Mouse (Mus musculus) hindbrain, embryonic 15.5 days (tissue): ENCODE data around the gene Tspan17. TPM values are rescaled to one million over a fixed set of nuclear protein-coding genes. Genes with fewer than 3 reads are reported as not detected.

Source experiments
- ATAC-seq: fragments of 200-750 bp; cut with Nextera tagmentation; 2 replicates; pipeline ENCODE4 v1.8.0; 2017; ENCODE audit warnings: low read depth, moderate number of reproducible peaks, moderate TSS enrichment; ENCODE audit not compliant: low FRiP score
- H3K27ac ChIP-seq: fragments of 300-500 bp; sonication (generic); replicated peaks from 2 replicates; pipeline ENCODE4 v1.5.1; 2015; ENCODE audit warnings: mild to moderate bottlenecking, inconsistent platforms
- H3K27me3 ChIP-seq: fragments of 300-500 bp; sonication (generic); 2 replicates; pipeline ENCODE4 v1.6.1; 2015; ENCODE audit warnings: control low read depth, inconsistent platforms
- H3K36me3 ChIP-seq: fragments of 300-500 bp; sonication (generic); 2 replicates; pipeline ENCODE4 v1.6.1; 2015; ENCODE audit warnings: control low read depth, inconsistent platforms
- H3K4me1 ChIP-seq: fragments of 300-500 bp; sonication (generic); replicated peaks from 2 replicates; pipeline ENCODE4 v1.6.1; 2015; ENCODE audit warnings: control low read depth, inconsistent platforms
- H3K4me2 ChIP-seq: fragments of 300-500 bp; sonication (generic); 2 replicates; pipeline ENCODE4 v1.6.1; 2015; ENCODE audit warnings: moderate library complexity, mild to moderate bottlenecking, inconsistent platforms
- H3K4me3 ChIP-seq: fragments of 300-500 bp; sonication (generic); 2 replicates; pipeline ENCODE4 v1.5.1; 2015; ENCODE audit warnings: mild to moderate bottlenecking, inconsistent platforms
- H3K9ac ChIP-seq: fragments of 300-500 bp; sonication (generic); 2 replicates; pipeline ENCODE4 v1.6.1; 2015; ENCODE audit warnings: inconsistent platforms
- H3K9me3 ChIP-seq: fragments of 300-500 bp; sonication (generic); 2 replicates; pipeline ENCODE4 v1.6.1; 2016; ENCODE audit warnings: control low read depth, inconsistent platforms
- WGBS: fragments of 180-500 bp; shearing (Covaris S2); methylation state at CpG from one replicate; pipeline ENCODE4 v1.1.7; 2015; 5-methylcytosine and 5-hydroxymethylcytosine counted together
- polyA plus RNA-seq: library from polyadenylated mRNA; unstranded; fragments of >200 nt; fragmentation: Nextera tagmentation; extraction: Ambion mirVana; gene quantifications from 2 replicates; pipeline ENCODE4 v1.2.1, GENCODE M21; 2015

The Tspan17 gene
- polyA plus RNA-seq, 1 experiment from 2014 or later, result 98.3 TPM

- Histone ChIP-seq H3K4me3 (no peak overlapping the region), H3K27ac (no peak overlapping the region), H3K4me1 (0 out of 2 replicates have a peak, but pooled peaks cover 2% of the 10 kb centered on the region), H3K36me3 (no peaks in the 10 kb centered on the region), H3K9me3 (no peaks in the 10 kb centered on the region), H3K9ac (no peak overlapping the region), H3K4me2 (no peak overlapping the region), H3K27me3 (no peaks in the 10 kb centered on the region)
- 84% methylated on average over 16 of the region's 16 CpGs for WGBS
- ATAC-seq, result no peak
Observed at GRCm38 (mm10) chr13:54797861-54798643, 8.9 kb downstream of the Tspan17 start.

DNA sequence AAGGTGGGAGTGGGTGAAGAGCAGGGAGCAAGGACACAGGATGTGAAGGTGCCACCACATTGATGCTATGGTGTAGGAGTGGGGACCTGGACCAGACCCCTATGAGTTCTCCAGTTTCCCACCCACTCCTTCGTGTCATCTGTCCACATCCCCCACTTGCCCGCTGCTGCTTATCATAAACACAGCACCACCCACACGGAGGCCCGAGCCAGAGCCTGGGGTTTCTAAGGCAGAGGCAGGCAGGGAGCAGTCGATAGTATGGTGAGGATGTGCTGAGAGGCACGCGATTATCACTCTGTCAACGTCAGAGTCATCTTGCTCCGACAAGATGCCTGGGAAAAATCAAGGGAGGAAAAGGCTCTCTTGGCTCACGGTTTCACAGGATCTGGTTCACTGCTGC, 9.6 kb downstream of the Tspan17 start:
- WGBS, result 81% methylated on average over 10 of the region's 10 CpGs
- H3K36me3 ChIP-seq, result no peaks in the 10 kb centered on the region
- no peak overlapping the region for H3K4me3 ChIP-seq
- no peak overlapping the region for H3K4me2 ChIP-seq
- H3K4me1 ChIP-seq, result 0 out of 2 replicates have a peak, but pooled peaks cover 2% of the 10 kb centered on the region
- no peak overlapping the region for H3K9ac ChIP-seq
- no peak overlapping the region for H3K27ac ChIP-seq
- H3K27me3 ChIP-seq, result no peaks in the 10 kb centered on the region
- no peak for ATAC-seq
- no peaks in the 10 kb centered on the region for H3K9me3 ChIP-seq

GRCm38 (mm10) chr13:54799701-54800100, 10.5 kb downstream of the Tspan17 start:
- no peaks in the 10 kb centered on the region for H3K27me3 ChIP-seq
- peak overlapping the region; percentile 38 for H3K4me2 ChIP-seq
- H3K36me3 ChIP-seq, result no peaks in the 10 kb centered on the region
- H3K9me3 ChIP-seq, result no peaks in the 10 kb centered on the region
- 16% methylated on average over 9 of the region's 9 CpGs for WGBS
- no peak overlapping the region for H3K27ac ChIP-seq
- no peak overlapping the region for H3K4me3 ChIP-seq
- no peak; the same call in 1 of the 2 replicates for ATAC-seq
- no peak overlapping the region for H3K9ac ChIP-seq
- 0 out of 2 replicates have a peak, but pooled peaks cover 2% of the 10 kb centered on the region for H3K4me1 ChIP-seq

DNA sequence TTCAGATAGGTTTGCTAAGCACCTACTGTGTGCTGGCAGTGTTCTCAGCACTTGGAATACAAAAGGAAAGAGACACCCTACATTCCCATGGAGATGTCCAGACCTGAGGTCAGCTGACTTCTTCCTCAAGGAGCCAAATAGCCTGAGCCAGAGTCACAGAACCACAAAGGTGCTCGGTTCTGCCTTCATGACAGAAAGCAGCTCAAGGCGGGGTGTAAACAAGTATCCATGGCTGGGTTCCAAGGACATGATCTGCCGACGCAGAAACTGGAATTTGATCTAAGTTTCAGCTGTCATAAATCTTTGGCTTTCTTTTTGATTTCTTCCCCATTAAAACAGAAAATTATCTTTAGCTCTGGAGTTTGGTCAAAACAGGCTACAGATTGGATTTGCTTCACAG, 11.0 kb downstream of the Tspan17 start:
- 76% methylated on average over 4 of the region's 4 CpGs for WGBS
- H3K27me3 ChIP-seq, result no peaks in the 10 kb centered on the region
- no peak overlapping the region for H3K9ac ChIP-seq
- no peak for ATAC-seq
- H3K36me3 ChIP-seq, result no peaks in the 10 kb centered on the region
- no peak overlapping the region for H3K4me2 ChIP-seq
- H3K27ac ChIP-seq, result no peak overlapping the region
- H3K9me3 ChIP-seq, result no peaks in the 10 kb centered on the region
- H3K4me3 ChIP-seq, result no peak overlapping the region
- H3K4me1 ChIP-seq, result 0 out of 2 replicates have a peak, but pooled peaks cover 2% of the 10 kb centered on the region

DNA sequence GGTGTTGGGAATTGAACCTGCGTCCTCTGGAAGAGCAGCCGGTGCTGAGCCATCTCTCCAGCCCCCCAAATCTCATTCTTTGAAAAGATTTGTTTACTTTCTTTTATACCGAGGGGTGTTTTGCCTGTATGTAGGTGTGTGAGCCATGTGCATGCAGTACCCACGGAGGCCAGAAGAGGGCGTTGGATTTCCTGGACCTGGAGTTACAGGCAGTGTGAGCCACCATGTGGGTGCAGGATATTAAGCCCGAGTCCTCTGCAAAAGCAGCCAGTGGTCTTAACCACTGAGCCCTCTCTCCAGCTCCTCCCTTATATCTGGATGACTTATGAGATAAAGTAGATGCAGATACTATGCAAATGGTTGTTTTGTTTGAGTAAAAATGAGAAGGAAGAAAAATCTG, 13.8 kb downstream of the Tspan17 start:
- Histone ChIP-seq H3K9me3 (no peaks in the 10 kb centered on the region), H3K4me1 (peaks cover 10% of the 10 kb centered on the region; the same call in 1 of the 2 replicates), H3K27me3 (no peaks in the 10 kb centered on the region), H3K9ac (no peak overlapping the region), H3K36me3 (no peaks in the 10 kb centered on the region), H3K27ac (no peak overlapping the region), H3K4me2 (no peak overlapping the region), H3K4me3 (no peak overlapping the region)
- 88% methylated on average over 6 of the region's 6 CpGs for WGBS
- ATAC-seq, result no peak

DNA sequence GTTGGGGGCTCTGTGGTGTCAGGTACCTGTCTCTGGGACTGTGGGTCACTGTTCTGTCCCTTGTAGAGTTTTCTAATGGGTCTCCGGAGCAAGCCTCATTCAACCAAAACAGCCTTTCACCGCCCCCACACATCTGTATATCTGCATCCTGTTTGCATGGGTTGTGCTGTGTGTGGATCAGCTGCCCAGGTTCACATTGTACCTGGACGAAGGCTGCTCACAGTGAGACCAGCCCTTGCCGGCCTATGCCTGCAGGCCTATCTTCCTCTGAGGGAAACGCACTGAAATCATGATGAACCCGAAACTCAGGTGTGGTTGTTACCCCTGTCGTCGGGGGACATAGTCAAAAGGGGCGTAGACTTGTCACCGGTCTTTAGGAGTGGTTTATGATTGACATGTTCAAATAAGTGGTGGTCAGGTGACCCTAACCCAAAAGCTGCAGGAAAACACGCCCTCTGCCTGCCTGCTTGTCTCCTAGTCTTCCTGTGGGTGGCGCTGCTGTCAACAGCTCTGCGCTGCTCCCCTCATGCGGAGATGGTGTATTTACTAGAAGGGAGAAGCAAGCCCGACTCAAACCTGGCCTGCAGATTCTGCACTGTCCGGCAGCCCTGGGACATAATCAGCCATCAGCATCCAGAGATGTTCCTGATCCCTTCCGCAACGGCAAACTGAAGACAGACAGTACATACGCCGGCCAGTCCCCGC, 16.1 kb downstream of the Tspan17 start:
- H3K4me2 ChIP-seq, result no peak overlapping the region
- ATAC-seq, result peak; percentile 47; the same call in 1 of the 2 replicates
- no peak overlapping the region for H3K4me3 ChIP-seq
- H3K9me3 ChIP-seq, result no peaks in the 10 kb centered on the region
- H3K27ac ChIP-seq, result no peak overlapping the region
- no peaks in the 10 kb centered on the region for H3K27me3 ChIP-seq
- H3K4me1 ChIP-seq, result peaks cover 8% of the 10 kb centered on the region; the same call in 1 of the 2 replicates
- H3K36me3 ChIP-seq, result no peaks in the 10 kb centered on the region
- no peak overlapping the region for H3K9ac ChIP-seq
- WGBS, result 39% methylated on average over 21 of the region's 21 CpGs

DNA sequence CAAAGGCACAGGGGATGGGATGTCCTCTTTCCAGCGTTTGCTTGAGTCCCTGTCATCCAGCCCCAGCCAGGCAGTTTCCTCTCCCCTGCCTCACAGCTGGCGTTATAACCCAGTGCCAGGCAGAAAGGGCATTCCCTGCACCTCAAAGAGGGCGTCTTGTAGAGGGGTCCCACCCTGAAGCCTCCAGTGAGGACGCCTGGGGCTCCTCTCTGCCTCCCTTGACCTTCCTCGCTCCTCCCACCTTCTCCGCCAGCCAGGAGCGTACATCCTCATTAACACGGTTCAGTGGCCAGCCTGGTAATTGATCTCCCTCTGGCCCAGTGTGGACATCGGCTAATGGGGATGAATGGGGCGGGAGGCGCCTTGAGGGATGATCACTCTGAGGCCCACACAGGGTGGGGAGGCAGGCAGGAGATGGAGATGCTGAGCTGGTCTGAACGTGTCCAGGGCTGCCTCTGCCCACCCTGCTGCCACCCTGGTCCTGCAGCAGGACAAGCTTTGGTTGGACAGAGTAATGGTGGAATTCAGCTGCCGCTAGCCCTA, 17.3 kb downstream of the Tspan17 start:
- whole genome bisulfite sequencing, result 14% methylated on average over 13 of the region's 13 CpGs
- ATAC-seq, result peak; percentile 54; the same call in 1 of the 2 replicates
- no peak overlapping the region for H3K9ac ChIP-seq
- no peak overlapping the region for H3K27ac ChIP-seq
- no peaks in the 10 kb centered on the region for H3K9me3 ChIP-seq
- H3K4me1 ChIP-seq, result peaks cover 8% of the 10 kb centered on the region; the same call in 1 of the 2 replicates
- H3K27me3 ChIP-seq, result no peaks in the 10 kb centered on the region
- H3K4me2 ChIP-seq, result no peak overlapping the region
- no peaks in the 10 kb centered on the region for H3K36me3 ChIP-seq
- no peak overlapping the region for H3K4me3 ChIP-seq

DNA sequence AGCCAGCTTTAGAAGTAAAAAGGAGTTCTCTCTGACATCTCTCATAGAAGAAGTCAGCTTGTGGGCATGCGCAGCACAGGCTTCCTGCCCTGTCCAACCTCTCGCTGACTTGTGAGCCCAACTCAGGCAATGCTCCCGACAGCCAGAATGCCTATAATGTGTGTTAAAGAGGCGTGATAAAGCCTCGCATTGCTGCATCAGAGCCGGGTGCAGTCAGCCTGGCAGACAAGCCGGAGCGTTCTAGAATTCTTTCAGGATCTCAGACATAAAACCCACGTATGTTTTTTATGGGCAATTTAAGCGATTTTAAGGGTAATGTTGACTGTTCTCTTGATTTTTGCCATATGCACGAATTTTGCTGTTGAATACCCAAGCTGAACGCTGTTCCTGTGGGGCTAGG, 18.9 kb downstream of the Tspan17 start:
- no peak overlapping the region for H3K4me3 ChIP-seq
- no peak overlapping the region for H3K4me2 ChIP-seq
- H3K9ac ChIP-seq, result no peak overlapping the region
- peaks cover 8% of the 10 kb centered on the region; the same call in 1 of the 2 replicates for H3K4me1 ChIP-seq
- no peaks in the 10 kb centered on the region for H3K9me3 ChIP-seq
- 79% methylated on average over 12 of the region's 12 CpGs for WGBS
- no peak for ATAC-seq
- H3K27me3 ChIP-seq, result no peaks in the 10 kb centered on the region
- H3K27ac ChIP-seq, result no peak overlapping the region
- H3K36me3 ChIP-seq, result no peaks in the 10 kb centered on the region

DNA sequence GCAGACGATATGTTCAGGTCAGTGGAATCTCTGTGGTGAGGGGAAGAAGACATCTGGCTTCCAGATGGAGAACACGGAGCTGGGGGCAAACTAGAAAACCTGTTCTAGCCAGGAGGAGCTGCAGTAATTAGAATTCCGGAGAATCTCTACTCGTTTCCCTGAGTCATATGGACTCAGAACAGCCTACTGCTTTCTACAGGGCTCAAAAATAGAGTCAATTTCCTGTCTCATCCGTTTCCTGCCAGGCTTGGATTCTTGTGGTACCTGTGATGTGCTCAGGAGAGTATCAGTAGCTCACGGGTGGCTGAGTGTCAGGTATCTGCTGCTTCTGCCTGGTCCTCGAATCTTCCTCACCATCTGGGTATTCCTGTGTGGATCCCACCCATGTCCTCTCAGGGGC, 22.3 kb downstream of the Tspan17 start:
- Histone ChIP-seq H3K4me2 (no peak overlapping the region), H3K27me3 (no peaks in the 10 kb centered on the region), H3K9me3 (no peaks in the 10 kb centered on the region), H3K27ac (no peak overlapping the region), H3K9ac (no peak overlapping the region), H3K4me3 (no peak overlapping the region), H3K4me1 (peaks cover 3% of the 10 kb centered on the region; the same call in 1 of the 2 replicates), H3K36me3 (no peaks in the 10 kb centered on the region)
- 72% methylated on average over 7 of the region's 7 CpGs for WGBS
- no peak for ATAC-seq

- Histone ChIP-seq H3K9me3 (no peaks in the 10 kb centered on the region), H3K4me1 (peaks cover 4% of the 10 kb centered on the region; the same call in 1 of the 2 replicates), H3K27ac (no peak overlapping the region), H3K4me3 (no peak overlapping the region), H3K27me3 (no peaks in the 10 kb centered on the region), H3K9ac (no peak overlapping the region), H3K4me2 (no peak overlapping the region), H3K36me3 (no peaks in the 10 kb centered on the region)
- 88% methylated on average over 9 of the region's 9 CpGs for WGBS
- no peak for ATAC-seq
Observed at GRCm38 (mm10) chr13:54813381-54813780, 24.2 kb downstream of the Tspan17 start.

- Histone ChIP-seq H3K27ac (peak overlapping the region; percentile 70), H3K36me3 (no peaks in the 10 kb centered on the region), H3K9ac (no peak overlapping the region), H3K27me3 (no peaks in the 10 kb centered on the region), H3K4me3 (no peak overlapping the region), H3K4me1 (peaks cover 11% of the 10 kb centered on the region; the same call in 1 of the 2 replicates), H3K4me2 (peak overlapping the region; percentile 26), H3K9me3 (no peaks in the 10 kb centered on the region)
- 9% methylated on average over 17 of the region's 17 CpGs for WGBS
- peak; percentile 61; the same call in 1 of the 2 replicates for ATAC-seq
Observed at GRCm38 (mm10) chr13:54818399-54819254, 29.4 kb downstream of the Tspan17 start.
